In genomic region chr11:106622056-106622455, GRCm38 (mm10) we compare ENCODE assay signal across 12 mouse cellular contexts.
"Had no signal": no experiment of that assay in that cellular context is flagged by ENCODE, and none has a peak within 500 bp of the region (broad histone marks: within the 10 kb centered on the region; RNA-seq: fewer than 3 reads in every experiment).

No protein-coding gene starts in this region.

- H3K27ac ChIP-seq: kidney, postnatal 0 days; layer of hippocampus, adult 2 months; limb, embryonic 10.5 days; liver, embryonic 15.5 days; midbrain, embryonic 13.5 days had no signal

- H3K9me3 ChIP-seq: limb, embryonic 10.5 days; liver, embryonic 15.5 days; midbrain, embryonic 13.5 days had no signal

- DNase-seq: kidney, postnatal 4 days; lung, adult 2 months; lung, postnatal 36 days; right cerebral cortex, postnatal 14 days; thymus, postnatal 36 days had no signal

- H3K4me2 ChIP-seq: liver, embryonic 11.5 days; liver, embryonic 15.5 days; midbrain, embryonic 13.5 days had no signal

- H3K4me1 ChIP-seq: midbrain, embryonic 13.5 days had no signal

- H3K27me3 ChIP-seq: midbrain, embryonic 13.5 days had no signal

- H3K4me3 ChIP-seq: layer of hippocampus, adult 2 months; limb, embryonic 10.5 days; liver, embryonic 15.5 days; midbrain, embryonic 13.5 days had no signal

- H3K9ac ChIP-seq: liver, embryonic 15.5 days; midbrain, embryonic 13.5 days had no signal

- H3K36me3 ChIP-seq: limb, embryonic 10.5 days; liver, embryonic 15.5 days; midbrain, embryonic 13.5 days had no signal

- ATAC-seq: lung, postnatal 0 days; midbrain, embryonic 13.5 days had no signal
